9 mouse cellular contexts compared by ENCODE assay signal in genomic region chr4:126752608-126753141, GRCm38 (mm10). TPM values are rescaled to one million over a fixed set of nuclear protein-coding genes. Genes with fewer than 3 reads are reported as not detected.
DNase-seq lines count a peak whose midpoint lies in the region; ATAC-seq lines count a peak whose summit lies in the region.
"Had no signal": no experiment of that assay in that cellular context is flagged by ENCODE, and none has a peak within 500 bp of the region (broad histone marks: within the 10 kb centered on the region; RNA-seq: fewer than 3 reads in every experiment).

No protein-coding gene starts in this region.

- peak overlapping the region; percentile 91 for H3K4me2 ChIP-seq in hindbrain, embryonic 12.5 days (replicated peaks)
- peak overlapping the region; percentile 100 for H3K4me2 ChIP-seq in stomach, embryonic 16.5 days (ENCODE audit: low read depth, low read length)

- peaks cover 52% of the 10 kb centered on the region for H3K4me1 ChIP-seq in hindbrain, embryonic 12.5 days
- H3K4me1 ChIP-seq in stomach, embryonic 16.5 days (ENCODE audit: control insufficient read depth, insufficient read depth, low read length) = peaks cover 24% of the 10 kb centered on the region

- H3K4me3 ChIP-seq in hindbrain, embryonic 12.5 days = peak overlapping the region; percentile 66
- H3K4me3 ChIP-seq in stomach, embryonic 16.5 days (replicated peaks; ENCODE audit: low read length) = peak overlapping the region; percentile 97

- peak overlapping the region; percentile 98 for H3K27ac ChIP-seq in hindbrain, embryonic 12.5 days
- peak overlapping the region; percentile 74 for H3K27ac ChIP-seq in stomach, embryonic 16.5 days (ENCODE audit: low read length)

- H3K27me3 ChIP-seq in hindbrain, embryonic 12.5 days = no peaks in the 10 kb centered on the region
- no peaks in the 10 kb centered on the region for H3K27me3 ChIP-seq in stomach, embryonic 16.5 days (ENCODE audit: control insufficient read depth, insufficient read depth, low read length)

- peaks cover 35% of the 10 kb centered on the region for H3K36me3 ChIP-seq in hindbrain, embryonic 12.5 days
- peaks cover 11% of the 10 kb centered on the region; the same call in 1 of the 2 replicates for H3K36me3 ChIP-seq in stomach, embryonic 16.5 days (ENCODE audit: control insufficient read depth, insufficient read depth, low read length)

- 1% methylated on average over 23 of the region's 23 CpGs for WGBS in hindbrain, embryonic 12.5 days
- WGBS in stomach, embryonic 16.5 days = under 1% methylated on average over 23 of the region's 23 CpGs

- peak; percentile 17 for ATAC-seq in hindbrain, embryonic 12.5 days (ENCODE audit: low FRiP score)
- ATAC-seq in megakaryocyte, adult 5-6 weeks (ENCODE audit: poor library complexity, severe bottlenecking) = peak; percentile 8
- ATAC-seq in stomach, embryonic 16.5 days (ENCODE audit: insufficient read depth, low FRiP score) = no peak

- H3K9ac ChIP-seq in hindbrain, embryonic 12.5 days = peak overlapping the region; percentile 78
- peak overlapping the region; percentile 93 for H3K9ac ChIP-seq in stomach, embryonic 16.5 days (ENCODE audit: low read length)

- DNase-seq in adrenal gland, postnatal 10 days = peak; percentile 33
- no peak for DNase-seq in adrenal gland, postnatal 4 days (ENCODE audit: low spot score in 2 of 2)
- peak; percentile 11 to 43 for DNase-seq in left cerebral cortex, postnatal 25 days (ENCODE audit: low spot score in 2 of 2)
- DNase-seq in left cerebral cortex, adult 11 months (ENCODE audit: low spot score) = no peak
- peak; percentile 73 for DNase-seq in cerebellum, postnatal 14 days

- no peaks in the 10 kb centered on the region for H3K9me3 ChIP-seq in hindbrain, embryonic 12.5 days (replicated peaks)
- H3K9me3 ChIP-seq in stomach, embryonic 16.5 days (replicated peaks; ENCODE audit: control insufficient read depth, low read length) = no peaks in the 10 kb centered on the region

- intact Hi-C loops in left cerebral cortex, postnatal 25 days (cut with DNase I) = loop anchor here (2.0 to 5.0 kb wide), 3 partner anchors 40 to 550 kb away; partner anchors contain the start of gene Thrap3

RNA-seq across cellular contexts. Expression of gene Ncdn, which starts 0.6 kb away (rescaled TPM):
- 10 to 100 TPM; 22.0 to 23.1 TPM for total RNA-seq in adrenal gland, postnatal 10 days (2021)
- total RNA-seq in adrenal gland, postnatal 4 days (2021) = 10 to 100 TPM; 34.5 to 35.7 TPM
- total RNA-seq in left cerebral cortex, postnatal 25 days (2021) = 100 to 1,000 TPM; 920 to 932 TPM
- polyA plus RNA-seq in hindbrain, embryonic 12.5 days (2016; fragmentation: Nextera tagmentation; extraction: Ambion mirVana) = 54.3 and 62.6 TPM in 2 replicates
- 6.0 TPM in 2 replicates for total RNA-seq in megakaryocyte, adult 5-6 weeks (2015)
- total RNA-seq in megakaryocyte, adult 5-6 weeks (2017) = 6.0 and 6.1 TPM in 2 replicates
- 25.4 and 26.1 TPM in 2 replicates for polyA plus RNA-seq in stomach, embryonic 16.5 days (2015; fragmentation: Nextera tagmentation; extraction: Ambion mirVana)

RNA-seq across cellular contexts. Expression of gene AU040320, which starts 0.7 kb away (rescaled TPM):
- 10 to 100 TPM; 26.6 to 33.5 TPM for total RNA-seq in adrenal gland, postnatal 10 days (2021)
- 10 to 100 TPM; 40.9 to 42.0 TPM for total RNA-seq in adrenal gland, postnatal 4 days (2021)
- 10 to 100 TPM; 51.5 to 65.0 TPM for total RNA-seq in left cerebral cortex, postnatal 25 days (2021)
- 35.3 and 38.6 TPM in 2 replicates for polyA plus RNA-seq in hindbrain, embryonic 12.5 days (2016; fragmentation: Nextera tagmentation; extraction: Ambion mirVana)
- 18.7 and 24.2 TPM in 2 replicates for total RNA-seq in megakaryocyte, adult 5-6 weeks (2015)
- 18.6 and 20.7 TPM in 2 replicates for total RNA-seq in megakaryocyte, adult 5-6 weeks (2017)
- polyA plus RNA-seq in stomach, embryonic 16.5 days (2015; fragmentation: Nextera tagmentation; extraction: Ambion mirVana) = 24.1 and 27.8 TPM in 2 replicates

RNA-seq across cellular contexts. Expression of gene Tfap2e, which starts 16.6 kb away (rescaled TPM):
- total RNA-seq in adrenal gland, postnatal 10 days (2021) = not detected
- not detected for total RNA-seq in adrenal gland, postnatal 4 days (2021)
- not detected for total RNA-seq in left cerebral cortex, postnatal 25 days (2021)
- 0.77 and 0.93 TPM in 2 replicates for polyA plus RNA-seq in hindbrain, embryonic 12.5 days (2016; fragmentation: Nextera tagmentation; extraction: Ambion mirVana)
- total RNA-seq in megakaryocyte, adult 5-6 weeks (2015) = not detected in 2 replicates
- not detected in 2 replicates for total RNA-seq in megakaryocyte, adult 5-6 weeks (2017)
- polyA plus RNA-seq in stomach, embryonic 16.5 days (2015; fragmentation: Nextera tagmentation; extraction: Ambion mirVana) = not detected in 2 replicates
- polyA plus RNA-seq: gonadal fat pad, adult 2 months had no signal

Comparison
In these comparisons a context has a peak if more than half of its experiments do, and no peak if none do; other contexts are left out.
1. DNase-seq: peak in adrenal gland, postnatal 10 days (single experiment), left cerebral cortex, postnatal 25 days (2 of 2) and cerebellum, postnatal 14 days (2 of 2); none in adrenal gland, postnatal 4 days (0 of 2) and left cerebral cortex, adult 11 months (single experiment).
2. RNA of gene Ncdn, which starts 0.6 kb away (total RNA-seq): 920 to 932 TPM in left cerebral cortex, postnatal 25 days; 34.5 to 35.7 TPM in adrenal gland, postnatal 4 days, 22.0 to 23.1 TPM in adrenal gland, postnatal 10 days and 6.0 to 6.1 TPM in megakaryocyte, adult 5-6 weeks; every median in the first group is over 10 times any median in the second.